Mouse (Mus musculus) midbrain, embryonic 11.5 days (tissue): Measurements from ENCODE around the gene Lcorl. TPM values are rescaled to one million over a fixed set of nuclear protein-coding genes. Genes with fewer than 3 reads are reported as not detected.
"Not testable (repeated sequence)": the region's sequence is repeated elsewhere in the genome, so short reads cannot be mapped to it uniquely, and the experiment has no call there.

ENCODE experiments used
- ATAC-seq: fragments of 200-750 bp; cut with Nextera tagmentation; 2 replicates; pipeline ENCODE4 v1.8.0; 2017; ENCODE audit warnings: moderate TSS enrichment, moderate library complexity; ENCODE audit not compliant: low FRiP score
- DNase-seq: peaks from one replicate; pipeline ENCODE4 v3.0.0; 2015; ENCODE audit warnings: low spot score; ENCODE audit errors: missing footprints
- H3K27ac ChIP-seq: fragments of 300-500 bp; sonication (generic); 2 replicates; pipeline ENCODE4 v1.5.1; 2014; ENCODE audit warnings: low read depth, low read length
- H3K27me3 ChIP-seq: fragments of 300-500 bp; sonication (generic); 2 replicates; pipeline ENCODE4 v1.6.1; 2014; ENCODE audit warnings: mild to moderate bottlenecking, low read length, moderate library complexity, mixed read lengths; ENCODE audit not compliant: control insufficient read depth, insufficient read depth
- H3K36me3 ChIP-seq: fragments of 300-500 bp; sonication (generic); 2 replicates; pipeline ENCODE4 v1.6.1; 2014; ENCODE audit warnings: mild to moderate bottlenecking, low read length, moderate library complexity, mixed read lengths; ENCODE audit not compliant: control insufficient read depth, insufficient read depth
- H3K4me1 ChIP-seq: fragments of 300-500 bp; sonication (generic); 2 replicates; pipeline ENCODE4 v1.6.1; 2014; ENCODE audit warnings: low read length; ENCODE audit not compliant: control insufficient read depth, insufficient read depth
- H3K4me2 ChIP-seq: fragments of 300-500 bp; sonication (generic); 2 replicates; pipeline ENCODE4 v1.6.1; 2014; ENCODE audit warnings: mild to moderate bottlenecking, moderate library complexity
- H3K4me3 ChIP-seq: fragments of 300-500 bp; sonication (generic); 2 replicates; pipeline ENCODE4 v1.5.1; 2014; ENCODE audit warnings: low read depth, low read length
- H3K9ac ChIP-seq: fragments of 300-500 bp; sonication (generic); 2 replicates; pipeline ENCODE4 v1.6.1; 2014; ENCODE audit warnings: low read length
- H3K9me3 ChIP-seq: fragments of 300-500 bp; sonication (generic); 2 replicates; pipeline ENCODE4 v1.6.1; 2016; ENCODE audit warnings: low read length; ENCODE audit not compliant: control insufficient read depth
- WGBS: fragments of 180-500 bp; shearing (Covaris S2); extraction: QIAGEN DNeasy Blood & Tissue Kit; methylation state at CpG from one replicate; pipeline ENCODE4 v1.1.7; 2014; 5-methylcytosine and 5-hydroxymethylcytosine counted together
- polyA plus RNA-seq: library from polyadenylated mRNA; unstranded; fragments of >200 nt; fragmentation: Nextera tagmentation; extraction: Ambion mirVana; gene quantifications from 2 replicates; pipeline ENCODE4 v1.2.1, GENCODE M21; 2014

Lcorl gene
- polyA plus RNA-seq, 1 experiment from 2014 or later = 41.1 TPM

GRCm38 (mm10) chr5:45668831-45669230, 188.6 kb downstream of the Lcorl start:
- 3% methylated on average over 3 of the region's 3 CpGs for WGBS
- H3K36me3 ChIP-seq = no peaks in the 10 kb centered on the region
- peak overlapping the region; percentile 68 for H3K9ac ChIP-seq
- H3K4me1 ChIP-seq = peaks cover 6% of the 10 kb centered on the region; the same call in 1 of the 2 replicates
- H3K27me3 ChIP-seq = no peaks in the 10 kb centered on the region
- H3K9me3 ChIP-seq = no peaks in the 10 kb centered on the region
- ATAC-seq = peak; percentile 3
- H3K27ac ChIP-seq = no peak overlapping the region
- H3K4me2 ChIP-seq = peak overlapping the region; percentile 66
- peak; percentile 85 for DNase-seq
- H3K4me3 ChIP-seq = peak overlapping the region; percentile 79

GRCm38 (mm10) chr5:45668324-45668723, 189.1 kb downstream of the Lcorl start:
- Histone ChIP-seq H3K9me3 (no peaks in the 10 kb centered on the region), H3K4me2 (peak overlapping the region; percentile 66), H3K36me3 (no peaks in the 10 kb centered on the region), H3K4me1 (peaks cover 6% of the 10 kb centered on the region; the same call in 1 of the 2 replicates), H3K9ac (no peak overlapping the region), H3K27ac (no peak overlapping the region), H3K4me3 (no peak overlapping the region), H3K27me3 (no peaks in the 10 kb centered on the region)
- ATAC-seq = no peak
- peak; percentile 92 for DNase-seq
- 36% methylated on average over 3 of the region's 3 CpGs for WGBS

- H3K27me3 ChIP-seq, H3K4me3 ChIP-seq, DNase-seq, H3K4me2 ChIP-seq, H3K9ac ChIP-seq, H3K36me3 ChIP-seq, H3K27ac ChIP-seq, ATAC-seq, H3K9me3 ChIP-seq, H3K4me1 ChIP-seq: not testable (repeated sequence)
- 94% methylated on average over 13 of the region's 13 CpGs for WGBS
Observed at GRCm38 (mm10) chr5:45658406-45658805, 199.0 kb downstream of the Lcorl start.

- WGBS = 91% methylated on average over 2 of the region's 2 CpGs
Observed at GRCm38 (mm10) chr5:45651026-45651703, 206.2 kb downstream of the Lcorl start.

More at GRCm38 (mm10) chr5:45651026-45651703, 206.2 kb downstream of the Lcorl start:
- Histone ChIP-seq H3K36me3 (no peaks in the 10 kb centered on the region), H3K9me3 (no peaks in the 10 kb centered on the region), H3K4me2 (no peak overlapping the region), H3K27me3 (no peaks in the 10 kb centered on the region), H3K4me3 (no peak overlapping the region), H3K27ac (no peak overlapping the region), H3K4me1 (no peaks in the 10 kb centered on the region), H3K9ac (no peak overlapping the region)
- DNase-seq = no peak
- ATAC-seq = no peak

Other genes starting within 250 kb of the Lcorl start
- gene Fam184b, start 218.0 kb downstream of the Lcorl start, polyA plus RNA-seq = 0.55 and 0.76 TPM in 2 replicates
- 83.0 and 95.3 TPM in 2 replicates for gene Ncapg, start 187.7 kb downstream of the Lcorl start, polyA plus RNA-seq